Mouse (Mus musculus) monocyte, adult 5-6 weeks (primary cell): ENCODE measurements around the gene Vav2. TPM values are rescaled to one million over a fixed set of nuclear protein-coding genes. Genes with fewer than 3 reads are reported as not detected.

Experiments used
- ATAC-seq: fragments of 153-309, 156-312 bp; replicated peaks from 2 replicates; pipeline ENCODE4 v1.8.0; 2017; ENCODE audit warnings: mild to moderate bottlenecking; ENCODE audit not compliant: low TSS enrichment, insufficient number of reproducible peaks, severe bottlenecking, poor library complexity, low FRiP score
- total RNA-seq: library from RNA; stranded (forward); fragments of 200-1000, 200-491, 200-594 nt; gene quantifications from 3 replicates; pipeline ENCODE4 v1.2.3, GENCODE M21; 2017

The Vav2 gene
- total RNA-seq, 1 experiment from 2014 or later: 18.0 TPM

- no peak for ATAC-seq
These were observed 179.9 kb downstream of the Vav2 start for GRCm38 (mm10) chr2:27246712-27247486.

DNA sequence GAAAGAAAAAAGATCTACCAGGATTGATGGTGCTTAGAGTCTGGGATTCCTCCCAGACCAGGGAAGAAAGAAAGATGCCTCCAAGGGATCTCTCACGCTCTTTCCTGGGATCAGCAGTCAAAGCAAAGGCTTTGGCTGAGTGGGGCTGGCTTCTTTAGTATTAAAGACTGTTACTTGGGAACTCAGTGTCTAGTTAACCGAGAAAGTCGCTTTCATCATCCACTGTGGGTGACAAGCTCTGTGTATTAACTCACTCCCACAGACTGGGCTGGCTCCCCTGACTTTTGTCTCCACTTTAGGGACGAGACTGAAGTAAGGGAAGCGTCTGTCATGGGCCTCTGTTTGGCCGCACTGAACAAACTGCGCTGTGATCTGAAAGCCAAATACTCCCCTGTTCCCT, 180.9 kb downstream of the Vav2 start:
- ATAC-seq: no peak

- ATAC-seq: peak; percentile 78
These were observed 189.5 kb downstream of the Vav2 start for GRCm38 (mm10) chr2:27237342-27237741.

DNA sequence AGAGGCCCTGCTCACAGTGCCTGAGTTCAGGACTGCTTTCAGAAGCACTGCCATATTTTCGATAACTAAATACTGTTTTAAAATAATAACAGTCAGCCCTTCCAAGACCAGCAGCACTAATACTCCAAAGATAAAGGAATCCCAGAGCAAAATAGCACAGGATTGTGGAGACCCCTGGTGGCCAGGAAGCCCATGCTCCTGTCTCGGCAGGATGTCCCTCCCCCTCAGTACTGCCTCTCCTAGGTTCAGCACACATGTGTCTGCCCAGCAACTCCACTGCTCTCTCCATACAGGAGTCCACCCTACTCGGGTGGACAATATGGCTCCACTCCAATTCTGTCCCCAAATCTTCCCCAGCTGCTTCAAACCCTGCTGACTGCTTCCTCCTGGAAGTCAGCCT, 191.1 kb downstream of the Vav2 start:
- ATAC-seq: no peak

DNA sequence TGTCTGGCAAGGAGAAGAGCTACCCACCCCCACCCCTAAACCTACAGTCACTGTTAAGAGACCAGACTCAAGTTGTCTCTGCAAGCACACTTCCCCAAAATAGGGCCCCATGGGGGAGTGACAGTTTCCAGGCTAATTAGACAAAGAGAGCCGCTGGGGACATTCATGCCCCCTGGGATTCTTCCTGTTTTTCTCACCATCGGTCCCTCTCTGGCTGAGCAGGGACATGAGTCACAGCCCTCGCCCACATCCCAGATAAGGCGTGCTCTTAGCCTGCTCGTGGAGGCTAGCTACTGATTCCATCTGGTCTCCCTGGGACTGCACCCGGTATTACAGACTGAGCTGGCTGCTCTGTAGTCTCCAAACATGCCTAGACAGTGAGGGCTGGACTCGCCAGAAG, 194.5 kb downstream of the Vav2 start:
- ATAC-seq: peak; percentile 29; the same call in 1 of the 2 replicates

DNA sequence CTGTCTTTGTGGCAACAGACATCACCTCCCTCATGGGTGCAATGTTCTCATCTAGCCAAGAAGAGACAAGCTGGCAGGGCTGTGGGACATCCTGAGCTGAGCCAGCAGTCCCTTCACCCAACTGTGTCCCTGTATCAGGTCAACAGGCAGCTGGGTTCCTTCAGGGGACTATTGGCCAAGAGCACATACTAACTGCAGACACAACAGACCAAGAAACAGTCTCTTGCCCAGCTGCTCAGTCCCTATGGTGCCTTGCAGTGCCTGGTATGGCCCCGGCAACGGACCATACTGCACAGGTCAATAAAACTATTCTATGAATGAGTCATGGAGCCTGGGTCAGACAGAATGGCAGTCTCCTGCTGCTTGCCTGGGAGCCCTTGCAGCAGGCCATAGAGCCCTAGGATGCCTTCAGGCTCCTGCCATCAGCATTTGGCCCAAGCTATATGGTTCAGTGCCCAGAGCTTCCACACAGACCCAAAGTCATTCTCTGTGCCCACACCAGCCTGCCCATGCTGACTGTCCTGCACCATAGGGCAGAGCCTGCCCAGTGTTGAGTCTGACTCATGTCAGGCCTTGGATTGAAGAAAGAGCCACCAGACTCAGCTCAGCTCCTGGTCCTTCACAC, 197.2 kb downstream of the Vav2 start:
- no peak for ATAC-seq

GRCm38 (mm10) chr2:27228809-27229480, 197.9 kb downstream of the Vav2 start:
- no peak for ATAC-seq

- no peak for ATAC-seq
These were observed 200.3 kb downstream of the Vav2 start for GRCm38 (mm10) chr2:27226572-27226971.

DNA sequence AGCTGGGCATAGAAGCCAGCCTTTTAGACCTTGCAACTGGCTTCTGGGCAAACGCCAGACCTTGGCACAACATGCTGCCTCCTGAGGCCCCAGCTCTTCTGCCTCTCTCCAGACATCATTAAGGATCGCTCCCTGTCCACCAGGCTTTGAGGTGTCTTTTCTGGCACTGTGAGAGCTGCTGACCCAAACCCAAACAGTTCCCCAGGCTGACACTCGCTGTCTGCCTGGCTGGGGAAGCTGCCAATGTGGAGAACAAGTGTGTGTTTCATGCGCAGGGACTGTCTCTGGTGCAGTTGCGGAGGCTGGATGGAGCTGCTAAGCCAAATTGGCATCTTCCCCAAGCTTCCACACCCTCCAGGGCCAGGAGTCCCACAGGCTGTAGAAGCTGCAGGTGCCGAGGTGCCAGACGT, 203.8 kb downstream of the Vav2 start:
- no peak for ATAC-seq

DNA sequence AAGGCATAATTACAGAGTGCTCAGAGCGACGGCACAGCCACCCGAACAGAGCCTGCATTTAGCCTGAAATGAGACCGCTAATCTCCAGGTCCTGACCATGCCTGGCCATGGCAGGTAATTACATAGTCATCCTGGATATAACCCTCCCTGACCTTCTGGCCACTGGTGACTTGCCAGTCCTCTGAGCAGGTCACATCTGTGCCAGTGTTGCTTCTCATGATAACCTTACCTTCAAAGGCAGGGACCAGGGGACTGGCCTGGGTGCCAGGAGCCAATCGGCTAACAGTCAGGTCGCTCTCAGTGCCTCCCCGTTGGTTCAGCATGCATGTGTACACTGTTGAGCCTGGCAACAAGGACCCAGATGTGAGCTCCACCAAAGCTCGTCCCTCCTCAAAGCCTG, 208.3 kb downstream of the Vav2 start:
- no peak for ATAC-seq

GRCm38 (mm10) chr2:27218121-27218544, 208.7 kb downstream of the Vav2 start:
- ATAC-seq: no peak

DNA sequence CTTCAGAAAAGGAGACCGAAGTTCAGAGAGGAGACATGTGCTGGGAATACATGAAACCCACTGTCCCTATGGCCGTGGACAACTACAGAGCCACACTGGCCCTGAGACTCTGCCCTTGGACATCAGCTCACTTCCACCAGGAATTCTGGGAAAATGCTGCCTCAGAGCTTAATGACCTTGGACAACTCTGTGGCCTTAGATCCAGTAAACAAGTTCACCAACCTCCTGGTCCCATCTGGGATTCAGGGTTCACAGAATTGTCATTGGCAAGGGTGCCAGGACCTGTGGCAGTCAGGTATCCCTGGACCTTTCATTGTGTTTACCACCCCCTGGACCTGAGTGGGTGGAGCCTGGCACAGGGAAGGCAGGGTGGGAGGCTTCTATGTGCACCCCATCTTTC, 211.3 kb downstream of the Vav2 start:
- ATAC-seq: no peak

Other genes with a start within 250 kb of the Vav2 start
- not detected in 3 replicates for gene Sardh, start 178.7 kb downstream of the Vav2 start, total RNA-seq
- gene Brd3os, start 15.3 kb upstream of the Vav2 start, total RNA-seq: 2.2 TPM in 1 of 3 replicates, not detected in the others
- 11.9 to 23.9 TPM (median 15.9 TPM) in 3 replicates for gene Brd3, start 80.6 kb upstream of the Vav2 start, total RNA-seq
- 28.3 to 50.1 TPM (median 31.0 TPM) in 3 replicates for gene Wdr5, start 88.1 kb upstream of the Vav2 start, total RNA-seq
- 19.7 to 21.3 TPM (median 21.2 TPM) in 3 replicates for gene Rxra, start 249.4 kb upstream of the Vav2 start, total RNA-seq